Mouse (Mus musculus): ENCODE results near the gene Gab2.

Gab2 gene

GRCm38 (mm10) chr7:97345229-97345871 lies 264.0 kb downstream of the Gab2 start:
- DNase-seq (ENCODE audit: low spot score in 2 of 2): peak in 1 of 2 experiments; percentile 7

DNA sequence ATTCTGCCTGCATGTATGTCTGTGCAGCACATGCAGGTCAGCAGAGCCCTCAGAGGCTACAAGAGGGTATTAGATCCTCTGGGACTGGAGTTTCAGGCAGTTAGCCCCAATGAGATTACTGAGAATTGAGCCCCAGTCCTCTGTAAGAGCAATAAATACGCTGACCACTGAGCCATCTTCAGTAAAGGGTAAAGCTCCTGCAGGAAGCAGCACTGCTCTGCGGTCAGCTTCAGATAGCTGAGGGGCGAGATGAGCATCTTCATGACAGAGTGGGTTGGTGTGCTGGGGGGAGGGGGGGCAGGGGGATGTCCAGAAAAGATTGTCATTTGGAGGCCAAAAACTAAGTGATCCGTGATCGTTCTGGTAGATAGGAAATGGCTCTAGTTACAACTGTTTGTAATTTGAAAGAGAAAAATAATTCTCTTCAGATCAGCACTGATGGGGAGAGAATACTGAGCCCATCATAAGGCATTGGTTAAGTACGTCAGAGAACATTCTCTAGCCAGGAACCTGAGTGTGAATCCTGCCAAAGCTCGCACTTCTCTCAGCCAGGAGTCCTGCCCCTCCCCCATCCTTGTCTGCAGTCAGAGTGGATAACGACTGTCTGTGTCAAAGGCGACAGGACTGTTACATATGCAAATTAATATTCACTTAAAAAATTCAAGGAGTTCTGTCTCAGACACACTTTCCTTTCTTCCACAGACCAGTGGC lies 264.9 kb downstream of the Gab2 start:
- peak in 1 of 2 experiments; percentile 10 for DNase-seq (ENCODE audit: low spot score in 2 of 2)

- peak in 1 of 2 experiments; percentile 6 for DNase-seq (ENCODE audit: low spot score in 2 of 2)
These were observed 265.4 kb downstream of the Gab2 start for GRCm38 (mm10) chr7:97346822-97347166.

- no peak for DNase-seq (ENCODE audit: low spot score in 2 of 2)
These were observed 266.1 kb downstream of the Gab2 start for GRCm38 (mm10) chr7:97347464-97347863.

DNA sequence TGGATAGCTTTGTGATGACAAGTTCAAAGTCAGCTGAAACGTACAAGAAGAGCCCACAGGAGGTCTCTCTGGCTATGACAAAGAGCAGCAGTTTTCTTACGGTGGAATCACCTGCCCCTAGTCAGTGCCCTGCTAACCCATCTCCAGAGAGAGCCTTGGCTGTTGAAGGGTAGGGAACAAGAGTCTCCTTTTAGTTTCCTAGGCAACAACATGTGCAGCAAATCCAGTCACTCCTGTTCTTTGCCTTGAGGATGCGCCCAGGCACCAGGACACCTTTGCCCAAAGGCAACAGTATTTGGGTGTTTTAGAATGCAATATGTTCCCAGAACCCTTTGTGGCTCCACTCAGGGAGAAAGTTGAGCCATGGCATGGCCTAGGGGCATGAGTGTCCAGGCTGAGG lies 266.9 kb downstream of the Gab2 start:
- DNase-seq (ENCODE audit: low spot score in 2 of 2): no peak

GRCm38 (mm10) chr7:97348836-97349235 lies 267.4 kb downstream of the Gab2 start:
- no peak for DNase-seq (ENCODE audit: low spot score in 2 of 2)

GRCm38 (mm10) chr7:97349438-97349837 lies 268.1 kb downstream of the Gab2 start:
- DNase-seq (ENCODE audit: low spot score in 2 of 2): no peak

- DNase-seq (ENCODE audit: low spot score in 2 of 2): no peak
These were observed 269.5 kb downstream of the Gab2 start for GRCm38 (mm10) chr7:97350891-97351290.

DNA sequence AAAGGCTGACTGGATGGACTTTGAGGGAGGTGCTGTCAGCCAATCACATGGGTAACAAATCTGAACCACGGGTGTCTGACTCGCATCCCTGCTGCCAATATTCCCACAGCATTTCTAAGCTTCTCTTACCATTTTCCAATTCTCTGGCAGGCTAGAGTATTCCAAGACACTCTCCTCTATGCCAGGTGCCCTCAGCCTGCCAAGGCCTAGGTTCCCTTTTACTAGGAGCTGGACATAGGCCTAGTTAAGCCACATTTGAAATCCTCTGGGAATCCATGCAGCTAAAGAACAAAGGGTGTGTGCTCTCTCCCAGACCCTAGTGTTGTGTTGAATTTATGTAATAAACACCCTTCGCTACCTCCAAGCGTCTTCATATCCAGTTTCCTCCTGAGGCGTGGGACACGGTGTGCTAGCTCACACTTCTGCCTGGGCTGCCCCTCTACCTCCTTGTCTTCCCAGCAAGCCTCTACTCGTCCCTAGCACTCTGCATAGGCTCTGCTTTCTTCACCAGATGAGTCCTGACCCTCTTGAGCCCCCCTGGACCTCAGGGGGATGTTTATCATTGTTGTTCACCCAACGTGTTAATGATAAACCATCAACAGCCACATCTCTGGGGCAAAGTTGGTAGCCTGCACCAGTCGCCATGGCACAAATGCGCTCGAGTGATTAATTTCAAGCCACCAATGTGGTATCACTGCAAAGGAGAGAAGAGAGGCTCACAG lies 270.6 kb downstream of the Gab2 start:
- DNase-seq (ENCODE audit: low spot score in 2 of 2): peak in 1 of 2 experiments; percentile 9

DNA sequence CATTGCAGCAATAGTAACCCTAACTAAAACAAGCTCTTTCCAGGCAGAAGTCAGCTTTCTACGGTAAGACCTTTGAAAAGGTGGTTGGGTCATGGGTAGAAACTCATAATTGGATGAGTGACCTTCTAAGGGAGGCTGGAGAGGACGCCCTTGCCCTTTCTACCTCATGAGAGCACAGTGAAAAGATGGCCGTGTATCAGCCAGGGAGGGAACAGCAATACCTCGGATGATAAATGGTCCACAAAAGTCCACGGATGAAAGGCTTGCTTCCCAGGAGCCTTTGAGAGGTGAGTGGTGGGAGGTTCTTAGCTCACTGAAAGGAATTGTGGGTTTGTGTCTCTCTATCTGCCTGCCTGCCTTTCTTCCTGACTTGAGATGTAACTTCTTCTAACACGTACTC lies 272.0 kb downstream of the Gab2 start:
- peak in 1 of 2 experiments; percentile 8 for DNase-seq (ENCODE audit: low spot score in 2 of 2)

DNA sequence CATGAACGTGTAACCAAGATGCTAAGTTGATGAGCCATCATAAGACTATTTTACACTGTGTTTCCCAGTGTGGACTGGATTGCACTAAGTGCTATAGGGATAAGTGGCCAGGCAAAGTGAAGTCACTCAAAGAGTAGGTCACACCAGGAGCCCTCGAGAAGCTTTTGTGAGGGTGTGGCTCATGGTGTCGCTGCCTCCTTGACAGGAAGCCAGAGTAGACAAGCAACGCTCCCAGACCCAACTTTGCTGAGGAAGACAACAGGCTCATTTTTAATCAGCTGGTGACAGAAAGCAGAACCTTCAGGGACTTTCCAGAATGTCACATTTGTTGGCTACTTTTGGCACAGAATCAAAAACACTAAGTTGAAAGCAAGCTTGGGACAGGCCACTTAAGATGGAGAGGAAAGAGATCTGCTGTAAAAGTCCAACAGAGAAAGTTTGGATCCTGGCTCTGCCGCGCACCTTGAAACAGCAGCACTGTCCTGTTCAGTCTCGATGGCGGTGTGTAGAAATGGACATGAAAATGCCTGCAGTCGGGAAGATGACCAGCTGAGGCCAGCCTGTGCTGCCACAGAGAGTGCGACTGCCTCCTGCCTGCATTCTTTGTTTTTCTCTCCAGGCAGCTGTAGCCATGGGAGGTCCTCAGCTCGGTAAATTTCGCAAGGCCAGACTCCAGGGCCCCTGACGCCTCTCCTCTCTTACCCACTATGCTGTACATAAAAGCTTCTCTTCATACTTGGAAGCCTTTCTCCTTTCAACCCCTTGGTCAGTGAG lies 273.9 kb downstream of the Gab2 start:
- DNase-seq (ENCODE audit: low spot score in 2 of 2): peak in 1 of 2 experiments; percentile 18

DNA sequence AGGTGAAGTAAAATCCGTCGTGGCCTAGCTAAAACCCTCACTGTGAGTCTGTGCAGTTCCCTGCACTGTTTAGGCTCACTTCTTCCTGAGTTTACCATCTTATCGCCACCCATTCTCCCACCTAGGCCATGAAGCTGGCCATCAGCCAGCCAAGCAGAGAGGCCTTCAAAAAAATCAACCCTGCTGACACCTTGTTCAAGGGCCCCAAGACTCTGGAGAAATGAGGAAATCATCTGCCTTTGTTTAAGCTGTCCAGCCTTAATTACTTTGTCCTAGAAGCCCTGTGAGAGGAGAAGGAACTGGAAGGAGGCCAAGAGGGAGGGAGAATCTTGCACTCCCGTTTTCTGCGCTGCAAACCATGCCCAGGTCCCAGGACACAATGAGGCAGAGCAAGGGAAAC lies 274.9 kb downstream of the Gab2 start:
- DNase-seq (ENCODE audit: low spot score in 2 of 2): peak in 1 of 2 experiments; percentile 8

DNA sequence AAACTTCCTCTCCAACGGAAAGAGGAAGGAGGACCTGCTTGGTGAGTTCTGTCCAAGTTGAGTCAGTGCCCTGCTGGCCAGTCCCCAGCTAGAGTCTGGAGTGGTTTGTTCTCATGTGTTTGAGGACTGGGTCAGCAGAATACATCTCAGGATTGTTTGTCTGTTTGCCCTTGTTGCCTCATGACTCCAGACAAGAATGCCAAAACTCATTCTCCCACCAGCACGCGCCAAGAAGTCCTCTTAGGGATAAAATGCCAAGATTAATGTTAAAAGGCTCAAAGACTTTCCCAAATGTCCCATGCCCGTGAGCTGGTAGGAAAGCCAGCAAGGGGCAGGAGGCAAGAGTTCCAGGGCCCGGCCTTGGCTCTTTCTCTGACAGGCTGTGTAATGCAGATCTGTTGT lies 275.5 kb downstream of the Gab2 start:
- DNase-seq (ENCODE audit: low spot score in 2 of 2): peak in 1 of 2 experiments; percentile 12

- peak in 1 of 2 experiments; percentile 3 for DNase-seq (ENCODE audit: low spot score in 2 of 2)
These were observed 276.5 kb downstream of the Gab2 start for GRCm38 (mm10) chr7:97357840-97358239.

GRCm38 (mm10) chr7:97358347-97358746 lies 277.0 kb downstream of the Gab2 start:
- peak in 1 of 2 experiments; percentile 3 for DNase-seq (ENCODE audit: low spot score in 2 of 2)

Data from spleen, postnatal 10 days (tissue).